Mouse (Mus musculus): ENCODE results near the gene Smyd4. TPM values are rescaled to one million over a fixed set of nuclear protein-coding genes. Genes with fewer than 3 reads are reported as not detected.
A peak's percentile ranks its signal among the peaks of the same experiment; 100 is the strongest.

Smyd4 gene
- polyA plus RNA-seq, 1 experiment from 2014 or later, result 11.6 TPM

GRCm38 (mm10) chr11:75402271-75402690 lies 54.0 kb downstream of the Smyd4 start:
- H3K27me3 ChIP-seq (replicated peaks; ENCODE audit: control insufficient read depth, insufficient read depth, low read length), result no peaks in the 10 kb centered on the region
- no peaks in the 10 kb centered on the region for H3K4me1 ChIP-seq (replicated peaks; ENCODE audit: control insufficient read depth, insufficient read depth, low read length)
- no peak overlapping the region for H3K4me3 ChIP-seq (ENCODE audit: low read depth, low read length)
- DNase-seq (ENCODE audit: low spot score), result peak; percentile 63
- no peaks in the 10 kb centered on the region for H3K9me3 ChIP-seq (ENCODE audit: control insufficient read depth, low read length)
- 0 out of 2 replicates have a peak, but pooled peaks have one; percentile 66 for ATAC-seq (replicated peaks; ENCODE audit: low FRiP score, low TSS enrichment, low read depth)
- no peak overlapping the region for H3K4me2 ChIP-seq (ENCODE audit: low read length)
- peak overlapping the region; percentile 30; the same call in 1 of the 2 replicates for H3K27ac ChIP-seq (ENCODE audit: low read depth)
- 0 out of 2 replicates have a peak, but pooled peaks cover 4% of the 10 kb centered on the region for H3K36me3 ChIP-seq (ENCODE audit: control insufficient read depth, insufficient read depth, low read length)
- H3K9ac ChIP-seq (ENCODE audit: low read length), result no peak overlapping the region
- 55% methylated on average over 5 of the region's 5 CpGs for WGBS

- H3K9ac ChIP-seq (ENCODE audit: low read length), result no peak overlapping the region
- no peaks in the 10 kb centered on the region for H3K9me3 ChIP-seq (ENCODE audit: control insufficient read depth, low read length)
- ATAC-seq (replicated peaks; ENCODE audit: low FRiP score, low TSS enrichment, low read depth) (no peak), DNase-seq (ENCODE audit: low spot score) (no peak)
- no peak overlapping the region for H3K4me2 ChIP-seq (ENCODE audit: low read length)
- 70% methylated on average over 6 of the region's 6 CpGs for WGBS
- H3K27me3 ChIP-seq (replicated peaks; ENCODE audit: control insufficient read depth, insufficient read depth, low read length), result no peaks in the 10 kb centered on the region
- 0 out of 2 replicates have a peak, but pooled peaks cover 4% of the 10 kb centered on the region for H3K36me3 ChIP-seq (ENCODE audit: control insufficient read depth, insufficient read depth, low read length)
- no peaks in the 10 kb centered on the region for H3K4me1 ChIP-seq (replicated peaks; ENCODE audit: control insufficient read depth, insufficient read depth, low read length)
- no peak overlapping the region for H3K27ac ChIP-seq (ENCODE audit: low read depth)
- H3K4me3 ChIP-seq (ENCODE audit: low read depth, low read length), result no peak overlapping the region
These were observed 55.2 kb downstream of the Smyd4 start for GRCm38 (mm10) chr11:75403301-75404052.

DNA sequence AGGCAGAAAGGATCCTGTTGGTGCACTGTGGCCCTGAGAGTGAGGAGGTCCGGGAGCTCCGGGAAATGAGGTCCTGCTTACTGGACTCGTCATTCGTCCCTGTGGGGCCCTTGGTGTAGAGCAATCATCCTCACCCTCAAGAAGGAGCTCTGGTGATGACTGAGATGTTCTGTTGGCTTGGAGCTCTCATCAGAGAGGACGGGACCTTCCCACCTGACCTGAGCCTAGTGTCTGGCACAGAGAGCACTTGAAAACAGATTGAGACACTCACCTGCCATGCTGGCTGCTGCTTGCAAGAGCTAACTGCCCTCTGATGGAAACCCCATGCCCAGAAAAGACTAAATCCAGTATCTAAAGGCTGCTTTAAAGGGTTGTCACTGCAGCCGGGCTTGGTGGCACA lies 56.6 kb downstream of the Smyd4 start:
- Histone ChIP-seq H3K4me1 (replicated peaks; ENCODE audit: control insufficient read depth, insufficient read depth, low read length) (no peaks in the 10 kb centered on the region), H3K27me3 (replicated peaks; ENCODE audit: control insufficient read depth, insufficient read depth, low read length) (no peaks in the 10 kb centered on the region), H3K9ac (ENCODE audit: low read length) (no peak overlapping the region), H3K4me3 (ENCODE audit: low read depth, low read length) (no peak overlapping the region), H3K4me2 (ENCODE audit: low read length) (no peak overlapping the region), H3K9me3 (ENCODE audit: control insufficient read depth, low read length) (no peaks in the 10 kb centered on the region), H3K27ac (ENCODE audit: low read depth) (no peak overlapping the region), H3K36me3 (ENCODE audit: control insufficient read depth, insufficient read depth, low read length) (0 out of 2 replicates have a peak, but pooled peaks cover 4% of the 10 kb centered on the region)
- 92% methylated on average over 6 of the region's 6 CpGs for WGBS
- DNase-seq (ENCODE audit: low spot score) (no peak), ATAC-seq (replicated peaks; ENCODE audit: low FRiP score, low TSS enrichment, low read depth) (no peak)

DNA sequence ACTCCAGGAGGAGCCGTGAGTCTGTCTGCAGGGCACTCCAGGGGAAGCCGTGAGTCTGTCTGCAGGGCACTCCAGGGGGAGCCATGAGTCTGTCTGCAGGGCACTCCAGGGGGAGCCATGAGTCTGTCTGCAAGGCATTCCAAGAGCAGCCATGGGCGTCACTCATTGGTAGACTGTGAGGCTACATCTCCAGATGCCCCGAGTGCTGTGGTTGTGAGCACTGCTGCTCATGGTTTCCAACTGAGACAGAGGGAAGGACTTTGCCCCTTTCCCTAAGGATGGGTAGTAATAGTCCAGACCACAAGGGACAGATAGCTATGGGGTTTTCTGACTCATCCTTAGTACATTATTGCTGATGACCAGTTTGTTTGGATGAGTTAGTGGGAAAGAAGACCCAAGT lies 57.9 kb downstream of the Smyd4 start:
- DNase-seq (ENCODE audit: low spot score), result no peak
- Histone ChIP-seq H3K4me2 (ENCODE audit: low read length) (no peak overlapping the region), H3K9ac (ENCODE audit: low read length) (no peak overlapping the region), H3K4me3 (ENCODE audit: low read depth, low read length) (no peak overlapping the region), H3K27me3 (replicated peaks; ENCODE audit: control insufficient read depth, insufficient read depth, low read length) (no peaks in the 10 kb centered on the region), H3K27ac (ENCODE audit: low read depth) (no peak overlapping the region), H3K36me3 (ENCODE audit: control insufficient read depth, insufficient read depth, low read length) (no peaks in the 10 kb centered on the region), H3K9me3 (ENCODE audit: control insufficient read depth, low read length) (no peaks in the 10 kb centered on the region), H3K4me1 (replicated peaks; ENCODE audit: control insufficient read depth, insufficient read depth, low read length) (no peaks in the 10 kb centered on the region)
- ATAC-seq (replicated peaks; ENCODE audit: low FRiP score, low TSS enrichment, low read depth), result no peak
- WGBS, result 82% methylated on average over 2 of the region's 4 CpGs

GRCm38 (mm10) chr11:75406865-75407264 lies 58.6 kb downstream of the Smyd4 start:
- 42% methylated on average over 3 of the region's 3 CpGs for WGBS
- ATAC-seq (replicated peaks; ENCODE audit: low FRiP score, low TSS enrichment, low read depth), result no peak
- H3K27me3 ChIP-seq (replicated peaks; ENCODE audit: control insufficient read depth, insufficient read depth, low read length), result no peaks in the 10 kb centered on the region
- no peaks in the 10 kb centered on the region for H3K9me3 ChIP-seq (ENCODE audit: control insufficient read depth, low read length)
- H3K4me3 ChIP-seq (ENCODE audit: low read depth, low read length), result no peak overlapping the region
- no peak for DNase-seq (ENCODE audit: low spot score)
- H3K27ac ChIP-seq (ENCODE audit: low read depth), result no peak overlapping the region
- no peak overlapping the region for H3K4me2 ChIP-seq (ENCODE audit: low read length)
- no peaks in the 10 kb centered on the region for H3K4me1 ChIP-seq (replicated peaks; ENCODE audit: control insufficient read depth, insufficient read depth, low read length)
- no peak overlapping the region for H3K9ac ChIP-seq (ENCODE audit: low read length)
- no peaks in the 10 kb centered on the region for H3K36me3 ChIP-seq (ENCODE audit: control insufficient read depth, insufficient read depth, low read length)

DNA sequence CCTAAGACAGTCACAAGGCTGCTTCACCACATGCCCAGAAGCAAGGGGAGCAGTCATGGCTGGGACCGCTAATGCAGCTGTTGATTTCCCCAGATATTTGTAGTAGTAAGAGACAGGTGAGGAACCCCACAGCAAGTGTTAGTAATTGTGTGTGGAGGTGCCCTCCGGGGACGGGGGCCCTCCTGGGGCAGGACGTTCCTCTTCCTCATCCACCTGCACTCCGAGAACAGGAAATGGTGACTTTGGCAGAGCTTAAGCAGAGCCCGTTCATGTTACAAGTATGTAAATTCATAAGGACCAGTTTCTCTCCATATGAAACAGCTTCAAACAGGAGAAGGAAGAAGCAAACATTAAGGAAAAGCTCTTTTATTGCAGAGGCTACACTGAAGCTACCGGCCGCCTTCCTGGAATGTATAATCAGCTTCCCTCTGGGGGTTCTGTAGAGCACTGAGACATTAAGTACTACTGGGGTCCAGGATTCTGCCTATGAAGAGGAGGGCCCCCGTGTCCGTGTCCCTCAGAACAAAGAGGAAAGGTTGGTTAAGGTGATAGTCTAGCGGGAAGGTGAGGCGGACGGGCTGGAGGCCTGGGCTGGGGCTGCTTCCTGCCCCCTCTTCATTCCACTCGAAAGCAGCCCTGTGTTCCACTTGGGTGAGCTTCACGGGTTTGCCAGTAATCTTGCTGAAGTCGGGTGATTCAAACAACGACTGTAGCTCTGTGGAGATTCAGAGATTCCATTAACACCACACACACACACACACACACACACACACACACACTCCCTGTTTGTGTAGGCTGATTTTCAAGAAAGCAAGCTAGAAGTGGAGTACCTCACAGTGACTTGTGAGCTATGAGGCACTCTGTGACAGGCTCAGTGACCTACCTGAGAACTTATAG lies 61.7 kb downstream of the Smyd4 start:
- Histone ChIP-seq H3K4me1 (replicated peaks; ENCODE audit: control insufficient read depth, insufficient read depth, low read length) (no peaks in the 10 kb centered on the region), H3K4me3 (ENCODE audit: low read depth, low read length) (no peak overlapping the region), H3K36me3 (ENCODE audit: control insufficient read depth, insufficient read depth, low read length) (no peaks in the 10 kb centered on the region), H3K27ac (ENCODE audit: low read depth) (no peak overlapping the region), H3K9ac (ENCODE audit: low read length) (no peak overlapping the region), H3K9me3 (ENCODE audit: control insufficient read depth, low read length) (no peaks in the 10 kb centered on the region), H3K4me2 (ENCODE audit: low read length) (no peak overlapping the region), H3K27me3 (replicated peaks; ENCODE audit: control insufficient read depth, insufficient read depth, low read length) (no peaks in the 10 kb centered on the region)
- no peak for DNase-seq (ENCODE audit: low spot score)
- WGBS, result 80% methylated on average over 17 of the region's 17 CpGs
- no peak for ATAC-seq (replicated peaks; ENCODE audit: low FRiP score, low TSS enrichment, low read depth)

GRCm38 (mm10) chr11:75410591-75410990 lies 62.4 kb downstream of the Smyd4 start:
- Histone ChIP-seq H3K36me3 (ENCODE audit: control insufficient read depth, insufficient read depth, low read length) (no peaks in the 10 kb centered on the region), H3K9ac (ENCODE audit: low read length) (no peak overlapping the region), H3K4me1 (replicated peaks; ENCODE audit: control insufficient read depth, insufficient read depth, low read length) (no peaks in the 10 kb centered on the region), H3K9me3 (ENCODE audit: control insufficient read depth, low read length) (no peaks in the 10 kb centered on the region), H3K4me3 (ENCODE audit: low read depth, low read length) (no peak overlapping the region), H3K27ac (ENCODE audit: low read depth) (no peak overlapping the region), H3K4me2 (ENCODE audit: low read length) (no peak overlapping the region), H3K27me3 (replicated peaks; ENCODE audit: control insufficient read depth, insufficient read depth, low read length) (no peaks in the 10 kb centered on the region)
- ATAC-seq (replicated peaks; ENCODE audit: low FRiP score, low TSS enrichment, low read depth), result no peak
- DNase-seq (ENCODE audit: low spot score), result no peak
- WGBS, result 82% methylated on average over 7 of the region's 7 CpGs

DNA sequence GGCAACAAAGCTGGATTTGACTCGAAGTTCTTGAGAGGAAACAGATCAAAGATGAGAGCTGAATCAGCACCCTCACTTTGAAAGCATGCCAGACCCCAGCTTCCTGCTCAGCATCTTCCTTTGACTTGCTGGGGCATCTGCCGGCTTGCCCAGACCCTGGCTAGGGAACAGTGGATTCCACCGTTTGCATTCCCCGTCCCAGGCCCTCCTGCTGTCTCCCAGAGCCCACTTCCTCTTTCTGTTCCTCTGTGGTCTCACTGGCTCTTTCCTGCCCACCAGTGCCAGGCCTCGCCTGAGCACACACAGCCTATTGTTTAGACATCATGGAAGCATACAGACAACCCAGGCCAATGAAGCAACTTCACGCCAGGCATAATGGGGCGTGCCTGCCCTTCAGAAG lies 66.9 kb downstream of the Smyd4 start:
- Histone ChIP-seq H3K4me2 (ENCODE audit: low read length) (no peak overlapping the region), H3K9ac (ENCODE audit: low read length) (no peak overlapping the region), H3K27me3 (replicated peaks; ENCODE audit: control insufficient read depth, insufficient read depth, low read length) (no peaks in the 10 kb centered on the region), H3K4me1 (replicated peaks; ENCODE audit: control insufficient read depth, insufficient read depth, low read length) (no peaks in the 10 kb centered on the region), H3K27ac (ENCODE audit: low read depth) (no peak overlapping the region), H3K9me3 (ENCODE audit: control insufficient read depth, low read length) (no peaks in the 10 kb centered on the region), H3K36me3 (ENCODE audit: control insufficient read depth, insufficient read depth, low read length) (no peaks in the 10 kb centered on the region), H3K4me3 (ENCODE audit: low read depth, low read length) (no peak overlapping the region)
- DNase-seq (ENCODE audit: low spot score) (no peak), ATAC-seq (replicated peaks; ENCODE audit: low FRiP score, low TSS enrichment, low read depth) (no peak)
- WGBS, result 44% methylated on average over 7 of the region's 7 CpGs

Data from intestine, embryonic 14.5 days (tissue).